Mouse (Mus musculus) stomach, embryonic 16.5 days (tissue): ENCODE data around the gene Spata31d1d. TPM values are rescaled to one million over a fixed set of nuclear protein-coding genes. Genes with fewer than 3 reads are reported as not detected.
"Not testable (repeated sequence)": the region's sequence is repeated elsewhere in the genome, so short reads cannot be mapped to it uniquely, and the experiment has no call there.

Experiments
- ATAC-seq: fragments of 200-750 bp; cut with Nextera tagmentation; 2 replicates; pipeline ENCODE4 v1.8.0; 2017; ENCODE audit warnings: moderate number of reproducible peaks, moderate TSS enrichment; ENCODE audit not compliant: insufficient read depth, low FRiP score
- H3K27ac ChIP-seq: fragments of 300-500 bp; sonication (generic); 2 replicates; pipeline ENCODE4 v1.5.1; 2014; ENCODE audit warnings: low read length
- H3K27me3 ChIP-seq: fragments of 300-500 bp; sonication (generic); 2 replicates; pipeline ENCODE4 v1.6.1; 2014; ENCODE audit warnings: low read length, control low read depth, mixed read lengths; ENCODE audit not compliant: control insufficient read depth, insufficient read depth
- H3K36me3 ChIP-seq: fragments of 300-500 bp; sonication (generic); 2 replicates; pipeline ENCODE4 v1.6.1; 2014; ENCODE audit warnings: low read length; ENCODE audit not compliant: control insufficient read depth, insufficient read depth
- H3K4me1 ChIP-seq: fragments of 300-500 bp; sonication (generic); 2 replicates; pipeline ENCODE4 v1.6.1; 2014; ENCODE audit warnings: low read length, control low read depth, mixed read lengths; ENCODE audit not compliant: control insufficient read depth, insufficient read depth
- H3K4me2 ChIP-seq: fragments of 300-500 bp; sonication (generic); 2 replicates; pipeline ENCODE4 v1.6.1; 2014; ENCODE audit warnings: low read depth, low read length, mixed read lengths
- H3K4me3 ChIP-seq: fragments of 300-500 bp; sonication (generic); replicated peaks from 2 replicates; pipeline ENCODE4 v1.5.1; 2014; ENCODE audit warnings: mild to moderate bottlenecking, low read length
- H3K9ac ChIP-seq: fragments of 300-500 bp; sonication (generic); 2 replicates; pipeline ENCODE4 v1.6.1; 2014; ENCODE audit warnings: low read length
- H3K9me3 ChIP-seq: fragments of 300-500 bp; sonication (generic); replicated peaks from 2 replicates; pipeline ENCODE4 v1.6.1; 2016; ENCODE audit warnings: low read length, control low read depth; ENCODE audit not compliant: control insufficient read depth
- WGBS: fragments of 180-500 bp; shearing (Covaris S2); extraction: QIAGEN DNeasy Blood & Tissue Kit; methylation state at CpG from one replicate; pipeline ENCODE4 v1.1.7; 2014; 5-methylcytosine and 5-hydroxymethylcytosine counted together
- polyA plus RNA-seq: library from polyadenylated mRNA; unstranded; fragments of >200 nt; fragmentation: Nextera tagmentation; extraction: Ambion mirVana; gene quantifications from 2 replicates; pipeline ENCODE4 v1.2.1, GENCODE M21; 2015

The Spata31d1d gene
- polyA plus RNA-seq, 1 experiment from 2014 or later: not detected

DNA sequence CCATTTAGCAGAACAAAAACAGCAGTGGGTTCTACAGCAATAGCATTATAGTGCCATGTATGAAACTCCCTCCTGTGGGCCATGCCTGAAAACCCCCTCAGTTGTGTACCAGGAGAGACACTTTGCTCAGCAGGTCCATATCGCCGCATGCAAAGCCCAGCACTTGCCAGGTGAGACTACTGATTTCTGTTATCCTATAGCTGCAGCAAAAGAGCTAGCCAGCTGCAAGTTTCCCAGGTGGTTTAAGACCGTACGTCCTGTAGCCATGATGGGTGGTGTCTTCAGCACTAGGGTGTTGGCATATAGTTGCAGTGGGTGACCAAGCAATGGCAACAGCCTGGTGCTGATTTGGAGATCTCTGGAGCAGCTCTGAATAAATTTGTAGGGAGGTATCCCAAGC, 7.8 kb upstream of the Spata31d1d start:
- no peaks in the 10 kb centered on the region for H3K9me3 ChIP-seq
- no peak overlapping the region for H3K9ac ChIP-seq
- no peak overlapping the region for H3K27ac ChIP-seq
- no peak overlapping the region for H3K4me3 ChIP-seq
- 84% methylated on average over 4 of the region's 4 CpGs for WGBS
- H3K4me1 ChIP-seq: peaks cover 4% of the 10 kb centered on the region; the same call in 1 of the 2 replicates
- peak; percentile 35; the same call in 1 of the 2 replicates for ATAC-seq
- no peaks in the 10 kb centered on the region for H3K27me3 ChIP-seq
- H3K4me2 ChIP-seq: no peak overlapping the region
- H3K36me3 ChIP-seq: no peaks in the 10 kb centered on the region

DNA sequence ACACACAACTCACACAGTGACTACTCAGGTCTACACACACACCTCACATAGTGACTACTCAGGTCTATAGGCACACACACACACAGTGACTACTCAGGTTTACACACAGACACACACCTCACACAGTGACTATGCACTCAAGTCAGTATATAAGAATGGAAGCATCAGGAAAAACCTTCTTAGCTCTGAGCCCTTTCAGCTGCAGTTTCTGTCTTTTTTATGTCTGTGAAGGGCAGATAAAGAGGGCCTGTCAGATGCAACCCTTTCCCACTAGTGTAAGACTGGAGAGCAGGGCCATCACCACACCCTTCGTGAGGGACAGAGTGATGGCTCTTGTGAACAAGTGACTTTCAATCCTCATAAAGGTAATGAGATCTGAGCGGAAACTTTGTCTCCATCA, 6.9 kb upstream of the Spata31d1d start:
- no peaks in the 10 kb centered on the region for H3K27me3 ChIP-seq
- H3K9me3 ChIP-seq: no peaks in the 10 kb centered on the region
- H3K36me3 ChIP-seq: no peaks in the 10 kb centered on the region
- peaks cover 4% of the 10 kb centered on the region; the same call in 1 of the 2 replicates for H3K4me1 ChIP-seq
- H3K4me2 ChIP-seq: no peak overlapping the region
- no peak overlapping the region for H3K27ac ChIP-seq
- ATAC-seq: no peak
- no peak overlapping the region for H3K9ac ChIP-seq
- no peak overlapping the region for H3K4me3 ChIP-seq
- WGBS: 81% methylated on average over 2 of the region's 2 CpGs

DNA sequence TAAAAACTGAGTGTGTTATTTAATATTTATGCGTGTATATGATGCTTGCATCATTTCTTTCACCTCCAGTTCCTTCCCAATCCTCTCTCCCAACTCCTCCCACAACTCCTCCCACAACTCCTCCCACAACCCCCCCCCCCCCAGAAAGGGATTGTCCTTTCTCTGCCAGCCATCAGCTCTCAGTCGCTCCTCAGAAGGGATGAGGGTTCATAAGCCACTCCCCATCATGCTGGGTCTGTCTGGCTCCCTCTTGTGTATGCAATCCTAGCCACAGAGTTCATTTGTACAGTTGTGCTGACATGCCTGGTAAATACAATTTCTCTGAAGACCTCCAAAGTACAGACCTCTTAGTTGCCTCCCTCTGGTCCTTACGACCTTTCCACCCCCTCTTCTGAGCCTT, 3.6 kb upstream of the Spata31d1d start:
- 27% methylated on average over 3 of the region's 3 CpGs for WGBS
- no peaks in the 10 kb centered on the region for H3K36me3 ChIP-seq
- no peak overlapping the region for H3K4me3 ChIP-seq
- H3K27me3 ChIP-seq: no peaks in the 10 kb centered on the region
- ATAC-seq: no peak
- H3K9ac ChIP-seq: no peak overlapping the region
- peaks cover 4% of the 10 kb centered on the region; the same call in 1 of the 2 replicates for H3K4me1 ChIP-seq
- H3K4me2 ChIP-seq: no peak overlapping the region
- no peak overlapping the region for H3K27ac ChIP-seq
- H3K9me3 ChIP-seq: no peaks in the 10 kb centered on the region

DNA sequence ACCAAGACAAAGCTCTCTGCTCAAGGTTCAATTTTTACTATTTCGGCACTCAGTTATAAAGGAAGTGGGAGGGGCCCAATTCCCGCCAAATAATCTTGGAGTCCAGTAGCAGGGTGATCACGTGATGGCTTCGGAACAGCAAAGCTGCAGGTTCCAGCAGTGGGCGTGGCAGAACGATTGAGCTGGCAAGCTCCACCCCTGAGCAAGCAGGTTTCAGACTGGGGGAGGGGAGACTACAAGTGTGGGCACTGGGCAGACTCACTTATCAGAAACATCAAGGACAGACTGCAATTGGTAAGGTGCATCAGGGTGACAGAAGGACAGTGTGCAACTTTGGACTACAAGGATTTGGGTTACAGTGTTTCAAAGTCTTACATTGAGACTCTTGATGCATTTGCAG, 2.8 kb upstream of the Spata31d1d start:
- ATAC-seq, H3K27me3 ChIP-seq, H3K27ac ChIP-seq, H3K9ac ChIP-seq, H3K4me1 ChIP-seq, H3K9me3 ChIP-seq, H3K36me3 ChIP-seq, H3K4me3 ChIP-seq, H3K4me2 ChIP-seq: not testable (repeated sequence)
- WGBS: 27% methylated on average over 6 of the region's 6 CpGs

DNA sequence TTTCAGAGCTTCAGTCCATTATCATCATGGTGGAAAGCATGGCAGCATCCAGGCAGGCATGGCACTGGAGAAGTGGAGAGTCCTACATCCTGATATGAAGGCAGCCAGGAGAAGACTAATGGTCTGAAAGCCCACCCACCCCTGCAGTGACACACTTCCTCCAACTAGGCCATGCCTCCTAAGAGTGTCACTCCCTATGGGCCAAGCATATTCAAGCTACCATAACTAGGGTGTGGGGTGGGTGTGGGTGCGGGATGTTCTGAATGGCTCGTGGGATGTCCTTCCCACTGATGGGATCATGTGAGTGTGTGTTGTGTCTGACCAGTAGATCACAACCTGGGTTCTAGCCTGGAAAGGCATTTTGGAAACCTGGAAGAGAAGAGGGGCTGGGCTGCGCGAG, 2.4 kb upstream of the Spata31d1d start:
- no peaks in the 10 kb centered on the region for H3K9me3 ChIP-seq
- H3K4me3 ChIP-seq: no peak overlapping the region
- H3K4me2 ChIP-seq: no peak overlapping the region
- no peak for ATAC-seq
- no peak overlapping the region for H3K27ac ChIP-seq
- H3K4me1 ChIP-seq: peaks cover 4% of the 10 kb centered on the region; the same call in 1 of the 2 replicates
- H3K36me3 ChIP-seq: no peaks in the 10 kb centered on the region
- no peaks in the 10 kb centered on the region for H3K27me3 ChIP-seq
- WGBS: 89% methylated on average over 3 of the region's 4 CpGs
- H3K9ac ChIP-seq: no peak overlapping the region

DNA sequence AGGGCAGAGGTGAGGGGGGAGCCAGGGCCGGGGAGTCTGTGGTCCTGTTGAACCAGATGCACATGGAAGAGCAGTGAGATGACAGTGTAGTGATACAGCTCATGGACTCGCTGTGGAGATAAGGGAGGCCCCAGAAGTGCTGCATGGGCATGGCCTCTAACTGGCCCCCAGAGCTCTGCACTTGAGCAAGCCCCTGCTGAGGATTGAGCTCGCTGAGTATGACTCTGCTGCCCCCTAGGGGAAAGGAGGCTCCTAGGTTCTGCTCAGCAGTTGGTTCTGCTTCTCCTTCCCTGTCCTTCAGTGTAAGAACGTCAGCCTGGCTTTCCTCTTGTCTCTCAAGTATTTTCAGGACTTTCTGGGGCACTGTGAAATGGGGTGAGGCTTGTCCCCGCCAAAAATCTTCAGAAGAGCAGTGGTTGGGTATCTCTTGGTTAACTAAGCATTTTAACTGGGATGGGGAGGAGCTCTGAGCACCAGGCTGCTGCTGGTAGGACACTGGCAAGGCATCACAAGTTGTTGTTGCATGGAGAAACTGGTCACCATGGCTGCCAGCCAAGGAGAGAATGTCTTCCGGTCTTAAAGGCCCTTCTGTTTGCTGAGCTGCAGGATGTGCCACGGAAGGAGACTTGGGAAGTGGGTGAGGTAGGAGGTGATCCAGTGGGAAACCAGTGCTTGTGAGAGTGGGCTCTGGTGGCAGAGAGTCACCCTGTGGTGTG, 3.0 kb downstream of the Spata31d1d start:
- peaks cover 9% of the 10 kb centered on the region; the same call in 1 of the 2 replicates for H3K4me1 ChIP-seq
- H3K9me3 ChIP-seq: no peaks in the 10 kb centered on the region; the same call in 1 of the 2 replicates
- H3K4me2 ChIP-seq: no peak overlapping the region
- no peak overlapping the region for H3K4me3 ChIP-seq
- peak; percentile 75; the same call in 1 of the 2 replicates for ATAC-seq
- H3K27ac ChIP-seq: no peak overlapping the region
- H3K27me3 ChIP-seq: no peaks in the 10 kb centered on the region
- 23% methylated on average over 7 of the region's 7 CpGs for WGBS
- 0 out of 2 replicates have a peak overlapping the region, but pooled peaks have one; percentile 5 for H3K9ac ChIP-seq
- no peaks in the 10 kb centered on the region for H3K36me3 ChIP-seq

DNA sequence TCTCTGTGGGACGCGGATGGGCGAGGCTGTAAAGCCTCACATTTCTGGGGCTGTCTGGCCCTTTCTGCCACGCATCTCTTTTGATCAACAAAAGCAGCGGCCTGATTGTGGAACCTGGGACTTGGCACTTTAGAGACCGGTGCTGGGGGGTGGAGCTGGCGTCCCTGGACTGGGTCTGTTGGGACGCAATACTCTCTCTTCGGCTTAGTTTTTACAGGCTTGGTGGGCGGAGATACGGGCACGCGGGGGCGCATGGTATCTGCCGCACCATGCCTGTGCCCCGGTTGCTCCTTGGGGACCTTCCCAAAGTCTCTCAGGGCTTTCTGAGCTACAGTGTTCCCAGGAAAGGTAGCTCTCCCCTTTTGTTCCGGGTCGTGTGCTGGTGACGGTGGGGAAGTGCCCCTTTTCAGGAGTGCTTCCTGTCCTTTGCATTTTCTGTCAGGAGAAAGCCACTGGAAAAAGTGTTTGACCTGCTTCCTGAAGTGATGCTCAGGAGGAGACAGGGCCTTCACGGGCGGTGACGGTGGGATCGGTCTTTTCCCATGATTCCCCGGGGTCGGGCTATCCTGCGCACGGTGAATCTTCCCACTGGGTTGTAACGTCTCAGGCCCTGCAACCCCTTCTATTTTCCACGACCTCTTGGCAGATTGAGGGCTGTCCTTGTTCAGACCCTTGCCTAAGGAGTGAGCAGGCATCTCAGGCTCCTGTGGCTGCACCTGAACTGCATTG, 5.2 kb downstream of the Spata31d1d start:
- Histone ChIP-seq H3K9ac (peak overlapping the region; percentile 34; the same call in 1 of the 2 replicates), H3K27me3 (no peaks in the 10 kb centered on the region), H3K4me3 (peak overlapping the region; percentile 13; the same call in 1 of the 2 replicates), H3K27ac (no peak overlapping the region), H3K4me1 (peaks cover 9% of the 10 kb centered on the region; the same call in 1 of the 2 replicates), H3K36me3 (no peaks in the 10 kb centered on the region), H3K9me3 (no peaks in the 10 kb centered on the region; the same call in 1 of the 2 replicates), H3K4me2 (peak overlapping the region; percentile 40)
- no peak for ATAC-seq
- 28% methylated on average over 29 of the region's 29 CpGs for WGBS

DNA sequence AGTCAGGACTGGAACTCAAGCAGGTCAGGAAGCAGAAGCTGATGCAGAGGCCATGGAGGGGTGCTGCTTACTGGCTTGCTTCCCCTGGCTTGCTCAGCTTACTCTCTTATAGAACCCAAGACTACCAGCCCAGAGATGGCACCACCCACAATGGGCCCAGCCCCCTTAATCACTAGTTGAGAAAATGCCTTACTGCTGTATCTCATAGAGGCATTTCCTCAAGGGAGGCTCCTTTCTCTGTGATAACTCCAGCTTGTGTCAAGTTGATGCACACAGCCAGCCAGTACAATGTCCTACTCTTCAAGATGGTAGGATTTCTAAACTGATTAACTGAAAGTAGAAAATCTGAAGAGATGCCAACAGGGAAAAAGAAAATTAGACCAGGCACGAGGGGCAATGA, 9.5 kb downstream of the Spata31d1d start:
- H3K36me3 ChIP-seq: not testable (repeated sequence)
- 82% methylated on average over 1 of the region's 1 CpGs for WGBS

DNA sequence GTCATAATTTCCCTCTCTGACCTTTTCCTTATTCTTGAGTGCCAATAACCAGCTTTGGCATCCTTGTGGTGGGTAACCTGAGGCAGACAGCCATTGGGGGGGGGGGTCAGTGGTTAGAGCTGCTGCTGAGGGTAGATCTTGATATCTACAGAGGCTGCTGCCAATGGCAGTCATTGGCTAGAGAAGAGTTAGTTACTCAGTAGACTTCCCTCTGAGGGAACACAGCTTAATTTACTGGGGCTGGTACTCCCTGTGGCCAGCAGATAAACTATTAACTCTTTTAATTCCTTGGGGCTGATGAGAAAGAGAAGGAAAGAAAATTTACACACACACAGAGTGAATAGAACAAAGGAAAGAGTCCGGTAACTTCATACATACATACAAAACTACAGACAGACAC, 12.1 kb downstream of the Spata31d1d start:
- H3K4me1 ChIP-seq: no peaks in the 10 kb centered on the region
- H3K4me3 ChIP-seq: no peak overlapping the region
- H3K36me3 ChIP-seq: no peaks in the 10 kb centered on the region
- no peaks in the 10 kb centered on the region for H3K9me3 ChIP-seq
- no peak for ATAC-seq
- H3K4me2 ChIP-seq: no peak overlapping the region
- 83% methylated on average over 1 of the region's 1 CpGs for WGBS
- H3K27me3 ChIP-seq: no peaks in the 10 kb centered on the region
- H3K9ac ChIP-seq: no peak overlapping the region
- H3K27ac ChIP-seq: 0 out of 2 replicates have a peak overlapping the region, but pooled peaks have one; percentile 2

More for the DNA sequence above, 9.5 kb downstream of the Spata31d1d start:
- not testable (repeated sequence) for ATAC-seq, H3K4me1 ChIP-seq, H3K9ac ChIP-seq, H3K27ac ChIP-seq, H3K9me3 ChIP-seq, H3K27me3 ChIP-seq, H3K4me2 ChIP-seq, H3K4me3 ChIP-seq
